Mouse (Mus musculus) subcutaneous adipose tissue, adult 2 months (tissue): ENCODE measurements around the gene Gtpbp4. TPM values are rescaled to one million over a fixed set of nuclear protein-coding genes. Genes with fewer than 3 reads are reported as not detected.

ENCODE experiments used
- polyA plus RNA-seq: library from polyadenylated mRNA; depleted of rRNA; stranded (reverse); fragments of >200 nt; gene quantifications from 2 replicates; pipeline ENCODE4 v1.2.3, GENCODE M21; 2012; ENCODE audit warnings: low replicate concordance; rRNA removed

Gene Gtpbp4
- polyA plus RNA-seq: 9.0 and 15.6 TPM in 2 replicates

GRCm38 (mm10) chr13:8995990-8996786 lies at the start of gene Gtpbp4:
Gtpbp4 (minus strand) TSS chr13:8996083.

GRCm38 (mm10) chr13:8952563-8952962 lies 43.3 kb downstream of the Gtpbp4 start, which contains the start of gene Idi2:
Idi2 (plus strand) TSS chr13:8952863.

GRCm38 (mm10) chr13:8948131-8948530 lies 47.8 kb downstream of the Gtpbp4 start, which contains the start of gene Gm9745:
Gm9745 (minus strand) TSS chr13:8948231.

Other genes starting within 250 kb of the Gtpbp4 start
- gene Wdr37, start 124.2 kb downstream of the Gtpbp4 start, polyA plus RNA-seq: 13.0 and 13.4 TPM in 2 replicates
- 10.0 and 16.6 TPM in 2 replicates for gene Idi1, start 110.6 kb downstream of the Gtpbp4 start, polyA plus RNA-seq
- gene Gm9745, start 47.9 kb downstream of the Gtpbp4 start, polyA plus RNA-seq: not detected in 2 replicates
- gene Idi2, start 43.2 kb downstream of the Gtpbp4 start, polyA plus RNA-seq: not detected in 2 replicates
- 15.8 and 19.8 TPM in 2 replicates for gene Larp4b, start 97.8 kb upstream of the Gtpbp4 start, polyA plus RNA-seq